Mouse (Mus musculus) thymus, postnatal 0 days (tissue): ENCODE data around the gene Srpk1. TPM values are rescaled to one million over a fixed set of nuclear protein-coding genes. Genes with fewer than 3 reads are reported as not detected.

ENCODE experiments used
- DNase-seq: peaks from one replicate; pipeline ENCODE4 v3.0.0-alpha.2; 2015; ENCODE audit warnings: low spot score
- polyA plus RNA-seq: library from polyadenylated mRNA; unstranded; fragments of >200 nt; fragmentation: Nextera tagmentation; extraction: Ambion mirVana; gene quantifications from 2 replicates; pipeline ENCODE4 v1.2.1, GENCODE M21; 2015

Gene Srpk1
- polyA plus RNA-seq, 1 experiment from 2014 or later: 99.1 TPM

DNA sequence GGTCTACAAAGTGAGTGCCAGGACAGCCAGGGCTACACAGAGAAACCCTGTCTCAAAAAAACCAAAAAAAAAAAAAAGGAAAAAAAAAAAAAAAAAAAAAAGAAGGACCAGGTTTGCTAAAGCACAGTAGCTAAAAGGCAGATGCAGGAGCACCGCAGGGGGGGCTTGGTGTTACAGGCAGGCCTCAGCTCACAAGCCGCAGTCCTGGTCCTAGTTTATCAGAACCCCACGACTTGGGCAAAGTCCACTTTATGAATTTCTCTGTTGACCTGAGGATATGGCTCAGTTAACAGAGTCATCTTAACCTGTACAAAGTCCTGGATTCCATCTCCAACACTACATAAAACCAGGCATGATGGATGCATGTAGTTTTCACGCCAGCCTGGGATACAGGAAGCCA, 7.2 kb downstream of the Srpk1 start:
- DNase-seq: no peak

GRCm38 (mm10) chr17:28613096-28613495, 9.4 kb downstream of the Srpk1 start:
- no peak for DNase-seq

DNA sequence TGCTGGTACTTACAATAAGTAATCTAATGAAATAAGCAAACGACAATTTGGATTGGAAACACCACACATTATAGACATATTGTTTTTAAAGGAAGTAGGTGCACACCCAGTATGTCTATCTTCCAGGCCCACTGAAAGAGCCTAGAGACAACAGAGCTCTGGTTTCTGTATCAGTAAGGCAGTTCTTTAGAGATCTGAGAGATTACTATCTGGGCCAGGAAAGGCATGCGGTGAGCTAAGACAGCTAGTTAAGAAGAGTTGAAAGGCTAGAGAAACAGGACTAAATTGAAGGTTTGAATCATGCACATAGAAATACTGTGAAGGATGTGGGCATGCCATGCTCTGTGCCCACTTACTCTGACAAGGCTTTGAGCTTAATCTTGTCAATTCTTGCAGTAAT, 9.9 kb downstream of the Srpk1 start:
- peak; percentile 80 for DNase-seq

DNA sequence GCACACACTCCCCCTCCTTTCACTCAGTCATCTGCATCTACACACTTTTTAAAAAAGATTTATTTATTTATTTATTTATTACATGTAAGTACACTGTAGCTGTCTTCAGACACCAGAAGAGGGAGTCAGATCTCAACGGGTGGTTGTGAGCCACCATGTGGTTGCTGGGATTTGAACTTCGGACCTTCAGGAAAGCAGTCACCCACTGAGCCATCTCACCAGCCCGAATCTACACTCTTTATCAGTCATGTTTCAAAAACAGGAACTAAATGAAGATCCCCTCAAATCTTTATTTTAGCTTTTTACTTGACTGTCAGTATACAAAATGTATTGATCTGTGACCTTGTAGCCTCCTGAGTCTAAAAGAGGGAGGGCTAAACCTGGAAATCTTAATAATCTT, 13.0 kb downstream of the Srpk1 start:
- DNase-seq: no peak

DNA sequence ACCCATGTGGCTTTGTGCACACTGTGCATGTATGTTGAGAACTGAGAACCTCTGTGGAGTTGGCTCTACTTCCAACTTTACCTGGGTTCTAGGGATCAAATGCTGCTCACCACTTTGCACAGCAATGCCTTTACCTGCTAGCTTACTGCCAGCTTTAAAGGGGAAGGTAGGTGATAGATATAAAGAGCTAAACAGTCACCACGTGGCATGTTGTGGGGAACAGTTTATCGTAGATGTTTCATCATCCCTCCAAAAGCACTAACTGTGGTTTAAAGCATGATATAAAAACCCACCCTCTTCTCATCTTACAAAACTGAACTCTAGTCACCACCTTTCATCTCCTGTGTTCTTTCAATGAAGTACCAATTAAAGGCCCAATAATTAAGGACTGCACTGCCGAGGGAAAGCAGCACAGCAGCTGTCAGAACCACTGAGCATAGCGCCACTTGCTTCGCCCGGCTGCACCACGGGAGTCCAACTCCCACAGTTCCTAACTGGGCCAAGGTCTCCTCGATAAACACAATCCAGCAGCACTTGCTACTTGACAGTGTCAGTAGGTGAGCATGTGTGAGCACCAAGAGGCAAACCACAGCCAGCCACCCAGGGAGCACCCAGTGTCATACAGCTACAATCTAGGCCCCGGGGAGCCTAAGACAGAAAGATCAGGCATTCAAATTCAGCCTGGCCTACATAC, 20.8 kb downstream of the Srpk1 start:
- no peak for DNase-seq

DNA sequence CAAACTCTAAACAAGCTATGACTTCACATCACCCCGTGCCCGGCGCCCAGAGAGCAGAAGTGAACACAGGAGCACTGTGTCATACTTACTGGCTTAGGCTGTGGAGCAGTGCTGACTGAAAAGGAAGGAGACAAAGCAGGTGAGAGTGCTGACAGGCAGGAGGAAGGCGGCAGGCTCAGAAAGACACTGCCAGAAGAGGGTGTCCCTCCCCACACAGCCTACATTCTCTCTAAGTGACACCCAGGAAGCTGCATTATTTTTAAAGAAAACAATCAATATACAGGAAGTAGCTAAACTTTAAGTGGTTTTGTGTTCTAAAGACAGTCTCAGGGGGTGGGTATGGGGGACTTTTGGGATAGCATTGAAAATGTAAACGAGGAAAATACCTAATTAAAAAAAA, 21.7 kb downstream of the Srpk1 start:
- DNase-seq: no peak

- DNase-seq: no peak
These were observed 28.5 kb downstream of the Srpk1 start for GRCm38 (mm10) chr17:28593965-28594364.

DNA sequence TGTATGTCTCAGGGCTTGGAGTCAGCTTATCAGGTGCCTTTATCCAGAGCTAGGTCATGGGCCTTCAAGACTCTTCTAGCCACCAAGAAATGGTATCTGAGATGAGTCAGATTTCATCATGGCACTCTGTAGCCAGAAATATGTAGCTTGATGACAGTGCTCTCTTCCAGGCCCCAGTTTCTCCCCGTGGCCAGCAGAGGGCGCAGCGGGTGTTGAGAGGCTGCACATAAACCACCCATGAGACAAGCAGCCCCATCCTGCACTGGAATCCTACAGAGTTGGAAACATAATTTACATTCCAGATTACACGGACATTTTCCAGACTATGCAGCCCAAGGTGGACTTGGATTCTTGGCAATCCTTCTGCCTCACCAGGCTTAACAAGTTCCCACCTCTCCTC, 29.5 kb downstream of the Srpk1 start:
- DNase-seq: peak; percentile 78

- DNase-seq: no peak
These were observed 31.0 kb downstream of the Srpk1 start for GRCm38 (mm10) chr17:28591476-28591875.

DNA sequence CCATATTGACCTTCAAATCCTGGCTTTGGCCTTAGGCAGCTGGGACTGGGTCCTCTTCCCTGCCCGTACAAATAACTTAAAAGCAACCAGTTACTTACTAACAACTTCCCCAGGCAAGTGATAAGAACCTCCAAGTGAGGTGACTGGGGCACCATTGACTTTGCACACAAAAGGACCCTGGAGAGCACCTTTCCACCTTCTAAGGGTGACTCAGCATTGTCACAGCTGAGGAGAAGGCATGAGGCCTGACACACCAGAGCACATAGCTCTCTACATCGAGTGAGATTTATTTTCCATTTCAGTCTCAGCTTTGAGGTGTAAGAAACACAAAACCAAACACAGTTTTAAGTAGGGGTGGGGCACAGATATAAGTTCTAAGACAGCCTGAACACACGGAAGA, 31.9 kb downstream of the Srpk1 start:
- DNase-seq: no peak

DNA sequence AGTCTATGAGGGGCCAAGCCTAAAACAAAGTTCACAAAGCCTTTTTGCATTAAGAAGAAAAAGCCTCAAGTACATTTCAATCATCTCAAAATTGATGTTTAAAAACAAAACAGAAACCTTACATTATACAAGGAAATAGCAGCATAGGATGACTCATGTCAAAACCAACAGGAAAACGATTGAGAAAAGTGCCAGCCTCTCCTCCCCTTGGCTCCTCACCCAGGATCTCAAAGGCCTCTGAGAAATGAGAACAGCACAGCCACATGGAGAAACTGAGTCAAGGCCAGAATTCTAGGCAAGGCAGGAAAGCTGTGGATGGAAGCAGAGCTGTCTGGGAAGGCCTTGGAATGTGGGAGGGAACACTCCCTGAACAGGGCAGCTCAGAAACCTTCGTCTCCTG, 33.9 kb downstream of the Srpk1 start:
- DNase-seq: no peak

- DNase-seq: no peak
These were observed 36.0 kb downstream of the Srpk1 start for GRCm38 (mm10) chr17:28586509-28586908.

- DNase-seq: no peak
These were observed 41.5 kb downstream of the Srpk1 start for GRCm38 (mm10) chr17:28581056-28581455.

DNA sequence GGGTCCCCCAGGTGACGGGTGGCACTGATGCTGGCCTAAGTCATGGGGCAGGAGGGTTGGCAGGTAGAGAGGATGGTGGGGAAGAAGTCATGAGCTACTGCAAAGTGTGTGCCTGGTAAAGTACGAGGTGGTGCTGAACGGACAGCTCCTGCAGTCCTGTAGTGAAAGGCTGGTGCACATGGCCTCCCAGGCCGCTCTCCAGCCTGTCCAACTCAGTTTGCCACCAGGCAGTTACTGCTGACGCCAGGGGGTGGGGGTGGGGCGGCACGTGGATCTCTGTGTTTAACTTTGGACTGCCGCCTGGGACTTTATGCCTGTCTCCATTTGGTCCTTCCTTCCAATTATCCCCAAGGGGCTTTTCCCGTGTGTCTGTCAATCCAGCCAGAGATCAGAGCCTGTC, 42.1 kb downstream of the Srpk1 start:
- DNase-seq: peak; percentile 52

- peak; percentile 79 for DNase-seq
These were observed 47.0 kb downstream of the Srpk1 start, which contains the start of gene Lhfpl5 for GRCm38 (mm10) chr17:28575244-28576125. Lhfpl5 (plus strand) TSS chr17:28575641.

- DNase-seq: no peak
These were observed 49.6 kb downstream of the Srpk1 start for GRCm38 (mm10) chr17:28572941-28573340.

DNA sequence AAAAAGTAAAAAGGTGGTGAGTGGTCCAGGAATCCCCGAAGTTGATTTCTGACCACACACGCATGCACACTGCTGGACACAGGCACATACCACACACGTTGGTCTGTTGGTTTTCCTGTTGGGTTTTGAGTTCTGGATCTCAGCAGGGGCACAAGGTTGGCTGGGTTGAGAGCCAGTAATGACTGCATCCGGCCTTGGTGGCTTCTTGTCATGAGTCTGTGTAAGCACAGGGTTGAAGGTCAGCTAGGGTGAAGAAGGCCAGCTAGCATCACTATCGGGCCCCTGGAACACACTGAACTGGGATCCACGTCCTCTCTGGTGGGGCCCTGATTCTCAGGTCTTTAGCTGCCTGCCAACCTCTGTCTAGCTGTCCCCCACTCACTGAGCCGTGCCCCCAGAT, 50.0 kb downstream of the Srpk1 start:
- no peak for DNase-seq

DNA sequence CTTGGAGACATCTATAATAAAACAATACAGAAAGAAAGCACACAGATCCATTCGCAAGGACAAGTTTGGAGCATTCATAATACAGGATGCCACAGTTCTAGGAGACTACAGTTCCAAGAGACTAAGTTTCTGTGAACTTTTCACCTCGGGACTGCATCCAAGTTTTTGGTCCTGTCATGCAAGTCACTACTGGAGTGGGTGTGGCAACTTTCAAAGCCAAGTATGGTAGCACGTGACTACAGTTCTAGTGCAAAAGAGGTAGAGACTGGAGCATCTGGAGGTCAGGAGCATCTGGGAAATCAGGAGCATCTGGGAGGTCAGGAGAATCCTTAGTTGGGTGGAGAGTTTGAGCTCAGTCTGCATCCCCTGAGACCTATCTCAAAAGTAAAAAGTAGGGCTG, 50.6 kb downstream of the Srpk1 start:
- DNase-seq: no peak

GRCm38 (mm10) chr17:28567541-28567940, 55.0 kb downstream of the Srpk1 start:
- no peak for DNase-seq

DNA sequence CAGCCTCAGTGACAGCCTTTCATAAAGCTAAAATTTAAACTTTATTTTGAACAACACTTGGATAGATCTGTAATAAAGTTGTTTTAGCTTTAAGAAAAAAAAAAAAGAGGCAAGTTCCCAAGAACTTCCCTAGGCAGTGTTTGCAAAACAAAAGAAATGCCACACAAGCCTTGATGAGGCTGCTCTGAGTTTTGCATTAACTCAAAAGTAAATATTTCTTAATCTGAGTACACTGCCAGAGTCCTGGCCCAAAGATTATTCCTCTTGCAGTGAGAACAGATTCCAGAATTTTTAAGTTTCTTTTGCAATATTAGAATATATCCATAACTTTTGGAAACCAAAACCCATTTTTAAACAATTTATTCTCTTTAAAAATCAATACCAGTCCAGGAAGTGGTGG, 57.3 kb downstream of the Srpk1 start:
- no peak for DNase-seq

DNA sequence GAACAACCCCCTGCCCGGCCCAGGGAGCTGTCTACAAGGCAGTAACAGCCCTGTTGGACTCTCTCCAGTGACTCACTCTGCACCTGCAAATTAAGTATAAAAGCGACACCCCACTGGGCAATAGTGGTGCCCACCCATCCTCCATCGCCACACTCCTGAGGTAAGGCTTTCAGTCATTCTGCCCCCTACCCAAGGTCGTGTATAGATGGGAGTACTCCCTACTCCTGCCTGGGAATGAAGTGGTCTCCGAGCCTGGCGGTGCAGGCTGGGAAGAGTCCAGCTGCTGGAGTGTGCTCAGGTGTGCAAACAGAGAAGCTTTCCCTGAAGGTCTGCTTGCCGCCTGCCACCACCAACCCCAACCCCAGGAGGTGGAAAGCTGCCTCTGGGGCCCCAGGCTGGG, 60.9 kb downstream of the Srpk1 start:
- no peak for DNase-seq

GRCm38 (mm10) chr17:28560598-28560997, 61.9 kb downstream of the Srpk1 start, which contains the start of gene Clps:
Clps (minus strand) TSS chr17:28560766.
- no peak for DNase-seq

- DNase-seq: no peak
These were observed 64.7 kb downstream of the Srpk1 start for GRCm38 (mm10) chr17:28557772-28558171.
